Mouse (Mus musculus): ENCODE data around the gene Cd207. TPM values are rescaled to one million over a fixed set of nuclear protein-coding genes. Genes with fewer than 3 reads are reported as not detected.
"Not testable (repeated sequence)": the region's sequence is repeated elsewhere in the genome, so short reads cannot be mapped to it uniquely, and the experiment has no call there.

The Cd207 gene
- polyA plus RNA-seq, 1 experiment from 2014 or later, result not detected

DNA sequence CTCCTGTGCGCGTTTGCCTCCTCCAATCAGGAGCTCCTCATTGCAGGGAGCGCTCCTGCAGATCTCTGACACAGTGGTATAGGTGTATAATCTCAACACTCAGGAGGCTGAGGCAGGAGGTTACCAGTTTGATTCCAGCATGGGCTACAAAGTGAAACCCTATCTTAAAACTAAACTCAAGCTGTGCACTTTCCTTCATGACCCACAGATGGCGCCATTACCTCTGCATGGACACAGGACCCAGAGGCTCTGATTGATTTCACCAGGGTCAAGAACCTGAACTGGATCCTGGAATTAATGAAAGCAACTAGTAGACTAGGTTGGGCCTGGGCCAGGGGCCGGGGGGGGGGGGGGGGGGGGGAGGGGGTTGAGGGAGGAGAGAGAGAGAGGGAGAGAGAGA, 12.6 kb upstream of the Cd207 start:
- Histone ChIP-seq H3K4me3 (ENCODE audit: low read depth, low read length) (no peak overlapping the region), H3K27me3 (replicated peaks; ENCODE audit: control insufficient read depth, insufficient read depth, low read length) (peaks cover 42% of the 10 kb centered on the region), H3K9ac (ENCODE audit: low read length) (no peak overlapping the region), H3K36me3 (ENCODE audit: control insufficient read depth, insufficient read depth, low read length) (no peaks in the 10 kb centered on the region), H3K4me2 (ENCODE audit: low read length) (no peak overlapping the region), H3K4me1 (replicated peaks; ENCODE audit: control insufficient read depth, insufficient read depth, low read length) (no peaks in the 10 kb centered on the region), H3K27ac (ENCODE audit: low read depth) (no peak overlapping the region), H3K9me3 (ENCODE audit: control insufficient read depth, low read length) (no peaks in the 10 kb centered on the region)
- ATAC-seq (replicated peaks; ENCODE audit: low FRiP score, low TSS enrichment, low read depth), result no peak
- DNase-seq (ENCODE audit: low spot score), result no peak
- WGBS, result 30% methylated on average over 4 of the region's 5 CpGs

DNA sequence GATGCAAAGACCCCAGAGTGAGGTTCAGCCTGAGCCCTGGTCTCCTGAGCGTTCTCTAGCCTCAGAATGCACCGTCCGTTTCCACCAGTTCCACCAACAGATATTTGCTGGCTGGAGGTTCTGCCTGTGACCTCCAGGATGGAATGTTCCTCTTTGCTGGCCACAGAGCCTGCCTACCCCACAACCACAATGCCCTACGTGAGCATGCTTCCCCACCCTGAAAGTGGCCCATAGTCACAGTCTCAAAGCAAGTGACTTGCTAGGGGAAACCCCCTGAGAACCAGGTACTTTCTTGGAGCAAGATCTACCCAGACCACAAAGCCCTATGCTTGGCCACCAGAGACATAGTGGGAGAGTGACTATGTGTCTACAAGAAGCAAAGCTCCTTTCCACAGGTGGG, 11.7 kb upstream of the Cd207 start:
- Histone ChIP-seq H3K9me3 (ENCODE audit: control insufficient read depth, low read length) (no peaks in the 10 kb centered on the region), H3K36me3 (ENCODE audit: control insufficient read depth, insufficient read depth, low read length) (no peaks in the 10 kb centered on the region), H3K4me3 (ENCODE audit: low read depth, low read length) (no peak overlapping the region), H3K27me3 (replicated peaks; ENCODE audit: control insufficient read depth, insufficient read depth, low read length) (peaks cover 33% of the 10 kb centered on the region), H3K4me2 (ENCODE audit: low read length) (no peak overlapping the region), H3K9ac (ENCODE audit: low read length) (no peak overlapping the region), H3K27ac (ENCODE audit: low read depth) (no peak overlapping the region), H3K4me1 (replicated peaks; ENCODE audit: control insufficient read depth, insufficient read depth, low read length) (no peaks in the 10 kb centered on the region)
- DNase-seq (ENCODE audit: low spot score) (no peak), ATAC-seq (replicated peaks; ENCODE audit: low FRiP score, low TSS enrichment, low read depth) (no peak)
- WGBS, result 72% methylated on average over 4 of the region's 4 CpGs

DNA sequence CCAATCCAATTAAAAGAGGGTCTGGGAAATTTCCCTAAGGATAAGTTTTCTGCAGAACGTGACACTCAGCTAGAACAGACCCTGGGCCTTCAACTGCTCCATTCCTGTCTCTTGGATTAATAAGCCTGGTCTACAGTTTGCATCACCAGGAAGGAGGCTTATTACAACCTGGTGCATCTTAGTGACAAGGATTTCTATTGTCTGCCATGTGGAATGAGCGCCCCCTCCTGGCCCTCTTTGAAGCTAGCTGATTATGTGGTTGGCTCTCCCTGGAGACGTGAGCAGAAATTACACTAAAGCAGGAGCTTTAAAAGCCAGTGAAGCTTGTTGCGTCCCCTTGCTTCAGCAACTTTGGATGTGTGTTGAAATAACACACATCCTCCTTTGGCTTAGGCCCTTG, 4.3 kb downstream of the Cd207 start:
- DNase-seq (ENCODE audit: low spot score), result peak; percentile 88

DNA sequence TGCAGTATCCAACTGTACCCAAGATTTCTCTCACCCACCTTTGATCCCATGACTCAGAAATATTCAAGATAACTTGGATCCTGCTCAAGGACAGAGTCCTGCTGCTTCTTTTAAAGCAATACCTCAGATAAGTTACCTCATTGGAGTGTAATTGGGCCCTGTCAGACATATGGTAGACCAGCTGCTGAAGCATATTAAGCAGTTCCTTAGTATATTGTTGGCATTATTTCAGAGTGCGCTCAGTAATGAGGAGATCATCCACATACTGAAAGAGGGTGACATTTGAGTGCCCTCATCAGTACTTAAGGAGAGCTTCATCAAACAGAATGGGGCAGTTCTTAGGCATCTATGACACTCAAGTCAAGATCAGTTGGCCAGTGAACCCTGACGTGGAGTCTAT, 12.6 kb downstream of the Cd207 start:
- H3K27me3 ChIP-seq (replicated peaks; ENCODE audit: control insufficient read depth, insufficient read depth, low read length), result no peaks in the 10 kb centered on the region
- no peak overlapping the region for H3K9ac ChIP-seq (ENCODE audit: low read length)
- no peaks in the 10 kb centered on the region for H3K4me1 ChIP-seq (replicated peaks; ENCODE audit: control insufficient read depth, insufficient read depth, low read length)
- 91% methylated on average over 2 of the region's 2 CpGs for WGBS
- no peak overlapping the region for H3K27ac ChIP-seq (ENCODE audit: low read depth)
- DNase-seq (ENCODE audit: low spot score) (no peak), ATAC-seq (replicated peaks; ENCODE audit: low FRiP score, low TSS enrichment, low read depth) (no peak)
- H3K4me3 ChIP-seq (ENCODE audit: low read depth, low read length), result no peak overlapping the region
- H3K36me3 ChIP-seq (ENCODE audit: control insufficient read depth, insufficient read depth, low read length), result no peaks in the 10 kb centered on the region
- H3K9me3 ChIP-seq (ENCODE audit: control insufficient read depth, low read length), result no peaks in the 10 kb centered on the region
- no peak overlapping the region for H3K4me2 ChIP-seq (ENCODE audit: low read length)

More for the DNA sequence above, 4.3 kb downstream of the Cd207 start:
- 6% methylated on average over 4 of the region's 4 CpGs for WGBS
- no peaks in the 10 kb centered on the region for H3K9me3 ChIP-seq (ENCODE audit: control insufficient read depth, low read length)
- H3K9ac ChIP-seq (ENCODE audit: low read length), result no peak overlapping the region
- no peak overlapping the region for H3K4me3 ChIP-seq (ENCODE audit: low read depth, low read length)
- no peak overlapping the region for H3K4me2 ChIP-seq (ENCODE audit: low read length)
- H3K36me3 ChIP-seq (ENCODE audit: control insufficient read depth, insufficient read depth, low read length), result no peaks in the 10 kb centered on the region
- no peaks in the 10 kb centered on the region for H3K27me3 ChIP-seq (replicated peaks; ENCODE audit: control insufficient read depth, insufficient read depth, low read length)
- H3K27ac ChIP-seq (ENCODE audit: low read depth), result no peak overlapping the region
- peak; percentile 50; the same call in 1 of the 2 replicates for ATAC-seq (replicated peaks; ENCODE audit: low FRiP score, low TSS enrichment, low read depth)
- H3K4me1 ChIP-seq (replicated peaks; ENCODE audit: control insufficient read depth, insufficient read depth, low read length), result no peaks in the 10 kb centered on the region

DNA sequence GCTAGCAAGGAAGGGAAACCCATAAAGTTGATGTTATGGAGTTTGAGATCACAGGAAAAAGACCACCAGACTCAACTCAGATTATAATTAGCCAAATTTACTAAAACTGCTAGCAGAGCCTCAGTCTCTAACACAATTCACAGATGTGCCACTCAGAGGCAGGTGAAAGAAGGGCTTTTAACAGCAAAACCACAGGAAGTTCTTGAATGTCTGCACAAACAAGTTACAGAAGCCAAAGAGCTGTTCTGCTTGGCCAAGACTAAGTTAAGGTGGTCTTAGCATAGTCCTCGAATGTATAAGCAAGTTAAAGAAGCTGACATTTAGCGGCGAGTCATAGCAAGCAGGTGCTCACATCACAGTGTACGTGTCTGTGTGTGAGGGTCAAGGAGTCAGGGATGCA, 16.8 kb downstream of the Cd207 start:
- H3K9me3 ChIP-seq (ENCODE audit: control insufficient read depth, low read length), result no peaks in the 10 kb centered on the region
- no peaks in the 10 kb centered on the region for H3K36me3 ChIP-seq (ENCODE audit: control insufficient read depth, insufficient read depth, low read length)
- H3K27me3 ChIP-seq (replicated peaks; ENCODE audit: control insufficient read depth, insufficient read depth, low read length), result no peaks in the 10 kb centered on the region
- WGBS, result 81% methylated on average over 4 of the region's 4 CpGs
- DNase-seq (ENCODE audit: low spot score) (no peak), ATAC-seq (replicated peaks; ENCODE audit: low FRiP score, low TSS enrichment, low read depth) (no peak)
- H3K9ac ChIP-seq (ENCODE audit: low read length), result no peak overlapping the region
- H3K4me1 ChIP-seq (replicated peaks; ENCODE audit: control insufficient read depth, insufficient read depth, low read length), result no peaks in the 10 kb centered on the region
- no peak overlapping the region for H3K4me3 ChIP-seq (ENCODE audit: low read depth, low read length)
- no peak overlapping the region for H3K27ac ChIP-seq (ENCODE audit: low read depth)
- no peak overlapping the region for H3K4me2 ChIP-seq (ENCODE audit: low read length)

DNA sequence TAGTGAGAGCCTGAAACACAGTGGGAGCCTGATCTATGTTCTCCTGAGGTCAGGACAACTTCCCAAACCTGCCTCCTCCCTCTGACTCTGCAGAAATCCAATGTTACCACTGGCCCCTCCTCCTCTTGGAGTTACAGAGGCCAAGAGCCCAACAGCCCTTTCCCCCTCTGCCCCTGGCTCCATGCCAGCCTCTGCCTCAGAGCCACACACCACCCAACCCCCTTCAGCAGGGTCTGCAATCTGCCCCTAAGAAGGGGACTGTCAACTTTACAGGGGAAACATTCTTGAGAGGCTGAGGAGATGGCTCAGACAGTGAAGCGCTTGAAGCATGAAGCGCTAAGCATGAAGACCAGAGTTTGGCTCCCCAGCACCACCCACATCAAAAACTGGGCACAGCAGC, 21.6 kb downstream of the Cd207 start, which contains the start of gene Clec4f:
Clec4f (minus strand) TSS at position 101 of the 400 bp plus-strand sequence.
- H3K9ac ChIP-seq (ENCODE audit: low read length), result no peak within 1 kb of the TSS
- H3K27me3 ChIP-seq (replicated peaks; ENCODE audit: control insufficient read depth, insufficient read depth, low read length), result no peaks in the 10 kb centered on the region
- H3K4me1 ChIP-seq (replicated peaks; ENCODE audit: control insufficient read depth, insufficient read depth, low read length), result no peaks in the 10 kb centered on the region
- H3K27ac ChIP-seq (ENCODE audit: low read depth), result no peak within 1 kb of the TSS
- H3K4me3 ChIP-seq (ENCODE audit: low read depth, low read length), result no peak within 1 kb of the TSS
- WGBS, result 96% methylated on average over 2 of the region's 2 CpGs
- no peak within 1 kb of the TSS for H3K4me2 ChIP-seq (ENCODE audit: low read length)
- DNase-seq (ENCODE audit: low spot score) (no peak), ATAC-seq (replicated peaks; ENCODE audit: low FRiP score, low TSS enrichment, low read depth) (no peak)
- H3K9me3 ChIP-seq (ENCODE audit: control insufficient read depth, low read length), result no peaks in the 10 kb centered on the region
- H3K36me3 ChIP-seq (ENCODE audit: control insufficient read depth, insufficient read depth, low read length), result no peaks in the 10 kb centered on the region

DNA sequence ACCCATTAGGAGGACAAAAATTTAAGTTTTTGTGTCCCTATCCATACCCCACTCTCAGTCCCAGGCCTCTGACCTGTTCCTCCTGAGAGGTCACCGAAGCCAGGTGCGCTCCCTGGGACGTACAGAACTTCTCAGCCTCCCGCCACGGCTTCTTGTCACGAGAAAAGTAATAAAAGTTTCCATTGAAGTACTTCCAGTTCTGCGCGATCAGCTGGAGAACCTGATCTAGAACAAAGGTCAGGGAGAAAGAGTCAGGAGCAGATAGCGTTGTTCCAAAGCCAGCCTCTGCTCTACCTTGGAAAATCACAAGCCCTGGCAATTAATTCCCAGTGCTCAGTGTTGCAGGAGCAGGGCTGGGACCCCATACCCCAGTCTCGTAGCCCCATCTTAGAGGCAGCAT, 30.9 kb downstream of the Cd207 start:
- DNase-seq (ENCODE audit: low spot score), result no peak
- Histone ChIP-seq H3K4me2 (ENCODE audit: low read length) (no peak overlapping the region), H3K27me3 (replicated peaks; ENCODE audit: control insufficient read depth, insufficient read depth, low read length) (no peaks in the 10 kb centered on the region), H3K36me3 (ENCODE audit: control insufficient read depth, insufficient read depth, low read length) (no peaks in the 10 kb centered on the region), H3K9me3 (ENCODE audit: control insufficient read depth, low read length) (no peaks in the 10 kb centered on the region), H3K27ac (ENCODE audit: low read depth) (no peak overlapping the region), H3K4me3 (ENCODE audit: low read depth, low read length) (no peak overlapping the region), H3K4me1 (replicated peaks; ENCODE audit: control insufficient read depth, insufficient read depth, low read length) (no peaks in the 10 kb centered on the region), H3K9ac (ENCODE audit: low read length) (no peak overlapping the region)
- ATAC-seq (replicated peaks; ENCODE audit: low FRiP score, low TSS enrichment, low read depth), result no peak
- WGBS, result 76% methylated on average over 10 of the region's 10 CpGs

DNA sequence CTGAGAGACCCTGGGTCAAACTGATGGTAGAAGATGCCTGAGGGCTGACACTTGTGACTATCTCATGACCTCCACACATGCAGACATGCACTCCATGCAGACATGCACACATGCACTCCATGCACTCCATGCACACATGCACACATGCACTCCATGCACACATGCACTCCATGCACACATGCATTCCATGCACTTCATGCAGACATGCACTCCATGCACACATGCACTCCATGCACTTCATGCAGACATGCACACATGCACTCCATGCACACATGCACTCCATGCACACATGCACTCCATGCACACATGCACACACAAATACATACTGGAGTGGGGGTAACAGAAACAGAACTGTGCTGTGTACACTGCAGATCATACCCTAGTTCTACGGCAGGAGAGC, 42.3 kb downstream of the Cd207 start:
- H3K4me3 ChIP-seq (ENCODE audit: low read depth, low read length), result no peak overlapping the region
- no peaks in the 10 kb centered on the region for H3K27me3 ChIP-seq (replicated peaks; ENCODE audit: control insufficient read depth, insufficient read depth, low read length)
- ATAC-seq (replicated peaks; ENCODE audit: low FRiP score, low TSS enrichment, low read depth), result no peak
- no peak overlapping the region for H3K9ac ChIP-seq (ENCODE audit: low read length)
- H3K36me3 ChIP-seq (ENCODE audit: control insufficient read depth, insufficient read depth, low read length), result no peaks in the 10 kb centered on the region
- 89% methylated on average over 1 of the region's 1 CpGs for WGBS
- H3K4me2 ChIP-seq (ENCODE audit: low read length), result no peak overlapping the region
- no peaks in the 10 kb centered on the region for H3K9me3 ChIP-seq (ENCODE audit: control insufficient read depth, low read length)
- H3K27ac ChIP-seq (ENCODE audit: low read depth), result no peak overlapping the region
- H3K4me1 ChIP-seq (replicated peaks; ENCODE audit: control insufficient read depth, insufficient read depth, low read length), result no peaks in the 10 kb centered on the region
- no peak for DNase-seq (ENCODE audit: low spot score)

DNA sequence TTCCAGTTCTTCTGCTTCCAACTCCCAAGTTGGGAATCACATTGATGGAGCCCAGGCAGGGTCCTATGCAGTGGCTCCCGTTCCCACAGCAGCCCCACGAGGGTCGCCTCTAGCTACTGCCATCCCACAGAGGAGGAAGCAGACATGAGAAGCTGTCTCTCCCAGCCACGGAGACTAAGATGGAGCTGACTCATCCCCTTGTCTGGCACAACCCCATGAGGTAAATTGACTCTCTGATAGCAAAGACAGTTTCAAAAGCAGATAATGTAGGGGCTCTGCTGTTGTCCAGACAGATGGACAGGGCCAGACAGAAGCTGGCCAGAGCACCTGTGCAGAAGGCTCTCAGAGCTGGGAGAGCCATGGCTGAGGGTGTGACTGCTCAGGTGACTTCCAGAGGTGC, 43.0 kb downstream of the Cd207 start:
- not testable (repeated sequence) for H3K27me3 ChIP-seq (replicated peaks; ENCODE audit: control insufficient read depth, insufficient read depth, low read length); DNase-seq (ENCODE audit: low spot score); H3K36me3 ChIP-seq (ENCODE audit: control insufficient read depth, insufficient read depth, low read length); H3K9me3 ChIP-seq (ENCODE audit: control insufficient read depth, low read length); H3K9ac ChIP-seq (ENCODE audit: low read length); ATAC-seq (replicated peaks; ENCODE audit: low FRiP score, low TSS enrichment, low read depth); H3K4me3 ChIP-seq (ENCODE audit: low read depth, low read length); H3K4me2 ChIP-seq (ENCODE audit: low read length); H3K27ac ChIP-seq (ENCODE audit: low read depth); H3K4me1 ChIP-seq (replicated peaks; ENCODE audit: control insufficient read depth, insufficient read depth, low read length)
- WGBS, result 59% methylated on average over 4 of the region's 4 CpGs

All from intestine, embryonic 14.5 days (tissue).